Mouse (Mus musculus) layer of hippocampus, adult 9-11 months (tissue): ENCODE results near the gene Slc51b.

Experiments used
- DNase-seq: peaks from one replicate; pipeline ENCODE4 v3.0.0; 2022

The Slc51b gene

GRCm38 (mm10) chr9:65365721-65366120, 57.0 kb downstream of the Slc51b start:
- DNase-seq, result no peak

GRCm38 (mm10) chr9:65363684-65364083, 59.1 kb downstream of the Slc51b start:
- no peak for DNase-seq
